Mouse (Mus musculus): ENCODE measurements at regions not wholly inside any gene's neighbourhood (a gene's known extent, or its start where the extent isn't known, plus 50 kb on each side); places are given as distances from the start of the nearest gene placed in this dataset.

GRCm38 (mm10) chr10:100927086-100927485, 336.8 kb downstream of the 1700017N19Rik start:
- no peak for DNase-seq

GRCm38 (mm10) chr10:100931739-100932138, 341.5 kb downstream of the 1700017N19Rik start:
- DNase-seq: no peak

DNA sequence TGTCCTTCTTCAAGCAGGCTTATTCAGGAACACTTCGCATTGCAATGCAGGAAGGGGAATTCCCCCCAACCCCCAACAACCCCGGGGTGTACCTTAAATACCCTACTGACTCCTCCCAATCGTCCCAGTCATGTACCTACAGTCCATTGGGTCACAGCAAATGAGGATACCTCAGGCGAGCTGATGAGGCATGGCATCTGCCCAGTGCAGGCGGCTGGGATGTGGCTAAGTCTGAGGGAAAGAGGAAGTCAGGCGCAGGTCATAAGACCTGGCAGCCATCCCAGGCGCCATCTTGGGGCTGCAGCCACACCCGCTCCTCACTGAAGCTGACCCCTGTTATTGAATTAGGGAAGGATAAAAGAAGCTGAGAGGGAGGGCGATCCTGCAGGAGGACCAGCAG, 368.1 kb downstream of the 1700017N19Rik start:
- no peak for DNase-seq

DNA sequence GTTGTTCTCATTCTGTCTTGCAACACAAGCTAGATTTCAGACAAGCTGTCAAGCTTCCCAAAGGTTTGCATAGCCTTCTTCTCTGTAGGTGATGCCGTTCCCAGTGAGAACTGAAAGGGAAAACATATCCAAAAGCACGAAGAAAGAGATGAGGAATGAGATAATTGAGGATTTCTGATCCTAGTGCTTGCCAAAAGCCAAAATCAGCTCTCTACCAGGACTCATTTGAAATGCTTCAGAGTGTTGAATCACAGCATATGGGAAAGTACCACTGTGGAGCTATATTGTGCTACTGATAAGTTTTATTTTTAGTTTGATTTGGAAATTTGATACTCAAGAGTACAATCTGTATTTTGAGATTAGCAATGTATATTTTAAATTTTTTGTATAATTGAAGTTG, 413.2 kb downstream of the 1700017N19Rik start:
- no peak for DNase-seq

DNA sequence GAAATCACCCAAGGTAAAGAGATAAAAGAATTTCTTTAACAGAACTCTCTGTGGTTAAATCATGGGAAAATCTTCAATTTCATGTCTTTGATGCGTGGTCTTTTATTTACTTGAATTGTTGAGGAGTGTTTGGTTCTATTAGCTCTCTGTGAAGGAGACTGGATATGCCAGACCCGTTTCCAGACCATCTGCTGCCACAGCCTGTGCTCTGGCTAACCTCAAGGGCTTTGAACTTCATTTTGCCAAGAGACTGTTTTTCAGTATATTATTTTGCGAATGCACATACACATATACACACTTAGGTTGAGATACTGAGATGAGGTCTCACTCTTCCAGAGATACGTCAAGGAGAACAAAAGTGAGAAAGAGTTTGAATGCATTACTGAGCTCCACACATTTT, 414.4 kb downstream of the 1700017N19Rik start:
- DNase-seq: no peak

DNA sequence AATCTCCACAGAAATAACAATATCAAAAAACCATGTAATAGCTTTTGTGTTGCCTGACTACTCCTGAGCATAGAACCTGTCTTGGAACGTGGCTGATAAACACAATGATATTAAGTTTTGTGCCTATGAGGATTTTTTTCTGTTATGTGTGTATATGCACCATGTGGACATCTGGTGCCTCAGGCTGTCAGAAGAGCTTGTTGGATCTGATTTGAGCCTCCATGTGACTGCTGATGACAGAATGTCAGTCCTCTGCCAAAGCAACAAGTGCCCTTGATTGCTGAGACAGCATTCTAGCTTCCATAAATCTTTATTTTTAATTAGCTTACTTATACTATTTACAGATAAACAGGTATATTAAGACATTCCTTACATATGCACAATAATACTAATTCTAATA, 425.1 kb downstream of the 1700017N19Rik start:
- no peak for DNase-seq

GRCm38 (mm10) chr10:101038630-101039029, 448.3 kb downstream of the 1700017N19Rik start:
- no peak for DNase-seq

- no peak for DNase-seq
Measured at GRCm38 (mm10) chr10:101039034-101039433, 448.8 kb downstream of the 1700017N19Rik start.
